Mouse (Mus musculus): ENCODE results near the gene Capzb. TPM values are rescaled to one million over a fixed set of nuclear protein-coding genes. Genes with fewer than 3 reads are reported as not detected.
A peak's percentile ranks its signal among the peaks of the same experiment; 100 is the strongest.

The Capzb gene
- polyA plus RNA-seq, 1 experiment from 2014 or later: 278 TPM

DNA sequence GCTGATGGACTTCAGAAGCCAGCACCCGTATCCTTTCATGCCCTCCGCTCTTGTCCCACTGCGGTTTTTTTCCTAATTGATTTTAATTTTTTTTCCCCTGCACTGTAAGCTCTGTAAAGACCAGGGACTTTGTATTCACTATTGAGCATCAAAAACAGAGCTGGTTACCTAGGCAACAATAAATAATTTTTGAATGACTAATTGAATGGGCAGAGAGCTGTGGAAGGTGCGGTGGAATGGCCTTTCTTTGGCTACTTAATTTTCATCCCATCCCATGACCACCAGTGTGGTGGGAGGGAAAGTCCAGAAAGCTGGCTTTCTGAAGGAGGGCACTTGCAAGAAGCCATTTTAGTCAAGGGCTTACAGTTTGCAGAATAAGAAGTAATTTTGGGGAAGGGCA is 41.6 kb downstream of the Capzb start:
- no peaks in the 10 kb centered on the region for H3K27me3 ChIP-seq (replicated peaks; ENCODE audit: control insufficient read depth, insufficient read depth, low read length)
- peaks cover 5% of the 10 kb centered on the region for H3K36me3 ChIP-seq (ENCODE audit: control insufficient read depth, insufficient read depth, low read length)
- H3K9me3 ChIP-seq (replicated peaks; ENCODE audit: control insufficient read depth, low read length): no peaks in the 10 kb centered on the region
- H3K4me3 ChIP-seq (ENCODE audit: low read depth, low read length): no peak overlapping the region
- H3K4me1 ChIP-seq (ENCODE audit: control insufficient read depth, insufficient read depth, low read length): peaks cover 3% of the 10 kb centered on the region; the same call in 1 of the 2 replicates
- WGBS: 65% methylated on average over 4 of the region's 4 CpGs
- no peak overlapping the region for H3K9ac ChIP-seq (ENCODE audit: low read length)
- no peak for ATAC-seq
- DNase-seq (ENCODE audit: low spot score): no peak
- H3K4me2 ChIP-seq (ENCODE audit: low read length): no peak overlapping the region
- no peak overlapping the region for H3K27ac ChIP-seq (ENCODE audit: low read depth, low read length)

GRCm38 (mm10) chr4:139235556-139235955 is 42.9 kb downstream of the Capzb start:
- WGBS: 98% methylated on average over 7 of the region's 7 CpGs
- no peak for ATAC-seq
- Histone ChIP-seq H3K27ac (ENCODE audit: low read depth, low read length) (no peak overlapping the region), H3K4me3 (ENCODE audit: low read depth, low read length) (no peak overlapping the region), H3K27me3 (replicated peaks; ENCODE audit: control insufficient read depth, insufficient read depth, low read length) (no peaks in the 10 kb centered on the region), H3K4me2 (ENCODE audit: low read length) (no peak overlapping the region), H3K36me3 (ENCODE audit: control insufficient read depth, insufficient read depth, low read length) (peaks cover 18% of the 10 kb centered on the region), H3K9me3 (replicated peaks; ENCODE audit: control insufficient read depth, low read length) (no peaks in the 10 kb centered on the region), H3K4me1 (ENCODE audit: control insufficient read depth, insufficient read depth, low read length) (no peaks in the 10 kb centered on the region; the same call in 1 of the 2 replicates), H3K9ac (ENCODE audit: low read length) (no peak overlapping the region)
- no peak for DNase-seq (ENCODE audit: low spot score)

DNA sequence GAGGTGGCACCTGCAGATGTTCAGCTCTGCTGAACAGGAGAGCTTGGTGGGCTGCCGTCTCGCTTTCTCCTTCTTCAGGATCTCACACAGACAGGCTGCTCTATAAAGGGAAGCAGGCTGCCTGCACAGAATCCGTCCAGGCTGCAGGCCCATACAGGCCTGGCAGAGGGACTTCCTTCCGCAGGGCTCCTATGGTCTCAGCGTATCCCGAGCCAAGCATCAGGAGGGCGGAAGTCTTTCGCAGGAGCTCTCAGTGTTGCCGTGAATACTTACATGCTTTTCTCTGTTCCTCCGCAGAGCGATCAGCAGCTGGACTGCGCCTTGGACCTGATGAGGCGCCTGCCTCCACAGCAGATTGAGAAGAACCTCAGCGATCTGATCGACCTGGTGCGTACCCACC is 45.9 kb downstream of the Capzb start:
- no peak for ATAC-seq
- WGBS: 92% methylated on average over 16 of the region's 16 CpGs
- no peaks in the 10 kb centered on the region for H3K27me3 ChIP-seq (replicated peaks; ENCODE audit: control insufficient read depth, insufficient read depth, low read length)
- no peaks in the 10 kb centered on the region for H3K4me1 ChIP-seq (ENCODE audit: control insufficient read depth, insufficient read depth, low read length)
- H3K9me3 ChIP-seq (replicated peaks; ENCODE audit: control insufficient read depth, low read length): no peaks in the 10 kb centered on the region
- no peak overlapping the region for H3K9ac ChIP-seq (ENCODE audit: low read length)
- peaks cover 30% of the 10 kb centered on the region for H3K36me3 ChIP-seq (ENCODE audit: control insufficient read depth, insufficient read depth, low read length)
- H3K27ac ChIP-seq (ENCODE audit: low read depth, low read length): 0 out of 2 replicates have a peak overlapping the region, but pooled peaks have one; percentile 5
- DNase-seq (ENCODE audit: low spot score): no peak
- H3K4me2 ChIP-seq (ENCODE audit: low read length): no peak overlapping the region
- no peak overlapping the region for H3K4me3 ChIP-seq (ENCODE audit: low read depth, low read length)

DNA sequence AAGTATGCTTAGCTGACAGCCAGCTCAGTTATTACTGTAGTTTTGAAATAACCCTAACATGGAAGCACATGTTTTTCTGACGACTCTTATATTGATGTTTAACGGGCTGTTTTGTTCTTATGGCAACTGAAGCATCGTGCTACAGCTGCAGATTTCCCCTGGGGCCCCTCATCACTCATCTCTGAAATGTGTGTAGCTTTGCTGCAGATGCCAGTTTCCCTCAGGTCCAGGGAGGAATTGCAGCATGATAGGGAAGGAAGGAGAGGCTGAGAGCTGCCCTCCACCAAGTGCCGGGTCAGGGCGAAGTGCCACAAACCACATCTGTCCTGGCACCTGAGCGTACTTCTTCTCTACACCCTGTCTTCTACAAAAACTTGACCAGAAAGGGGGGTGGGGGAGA is 47.6 kb downstream of the Capzb start:
- Histone ChIP-seq H3K4me1 (ENCODE audit: control insufficient read depth, insufficient read depth, low read length) (peaks cover under 1% of the 10 kb centered on the region; the same call in 1 of the 2 replicates), H3K27ac (ENCODE audit: low read depth, low read length) (no peak overlapping the region), H3K36me3 (ENCODE audit: control insufficient read depth, insufficient read depth, low read length) (peaks cover 30% of the 10 kb centered on the region), H3K9ac (ENCODE audit: low read length) (no peak overlapping the region), H3K27me3 (replicated peaks; ENCODE audit: control insufficient read depth, insufficient read depth, low read length) (no peaks in the 10 kb centered on the region), H3K4me3 (ENCODE audit: low read depth, low read length) (no peak overlapping the region), H3K9me3 (replicated peaks; ENCODE audit: control insufficient read depth, low read length) (no peaks in the 10 kb centered on the region), H3K4me2 (ENCODE audit: low read length) (no peak overlapping the region)
- ATAC-seq: no peak
- WGBS: 89% methylated on average over 6 of the region's 6 CpGs
- DNase-seq (ENCODE audit: low spot score): no peak

- ATAC-seq: no peak
- no peak overlapping the region for H3K27ac ChIP-seq (ENCODE audit: low read depth, low read length)
- no peaks in the 10 kb centered on the region for H3K27me3 ChIP-seq (replicated peaks; ENCODE audit: control insufficient read depth, insufficient read depth, low read length)
- no peaks in the 10 kb centered on the region for H3K9me3 ChIP-seq (replicated peaks; ENCODE audit: control insufficient read depth, low read length)
- H3K4me1 ChIP-seq (ENCODE audit: control insufficient read depth, insufficient read depth, low read length): peaks cover 17% of the 10 kb centered on the region
- no peak overlapping the region for H3K4me3 ChIP-seq (ENCODE audit: low read depth, low read length)
- DNase-seq (ENCODE audit: low spot score): no peak
- H3K36me3 ChIP-seq (ENCODE audit: control insufficient read depth, insufficient read depth, low read length): peaks cover 30% of the 10 kb centered on the region
- 54% methylated on average over 22 of the region's 22 CpGs for WGBS
- H3K4me2 ChIP-seq (ENCODE audit: low read length): no peak overlapping the region
- no peak overlapping the region for H3K9ac ChIP-seq (ENCODE audit: low read length)
These were observed 49.2 kb downstream of the Capzb start for GRCm38 (mm10) chr4:139241678-139242606.

DNA sequence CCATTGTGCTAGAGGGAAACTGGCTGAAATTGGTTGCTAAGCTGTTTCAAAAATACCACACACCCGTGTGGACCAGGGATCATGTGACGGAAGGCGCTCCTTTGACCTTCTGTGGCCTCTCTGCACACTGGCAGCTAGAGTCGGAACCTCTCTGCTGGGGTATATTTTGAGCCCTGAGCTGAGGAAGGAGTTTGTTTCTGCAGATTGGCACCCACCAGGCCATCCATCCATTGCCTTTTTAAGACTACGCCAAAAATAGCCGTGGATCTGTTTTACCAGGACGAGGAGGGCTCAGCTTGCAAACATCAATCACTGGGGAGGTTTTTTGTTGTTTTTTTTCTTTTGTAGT is 49.9 kb downstream of the Capzb start:
- no peak for DNase-seq (ENCODE audit: low spot score)
- Histone ChIP-seq H3K27me3 (replicated peaks; ENCODE audit: control insufficient read depth, insufficient read depth, low read length) (no peaks in the 10 kb centered on the region), H3K9me3 (replicated peaks; ENCODE audit: control insufficient read depth, low read length) (no peaks in the 10 kb centered on the region), H3K9ac (ENCODE audit: low read length) (no peak overlapping the region), H3K27ac (ENCODE audit: low read depth, low read length) (no peak overlapping the region), H3K4me3 (ENCODE audit: low read depth, low read length) (no peak overlapping the region), H3K36me3 (ENCODE audit: control insufficient read depth, insufficient read depth, low read length) (peaks cover 30% of the 10 kb centered on the region), H3K4me1 (ENCODE audit: control insufficient read depth, insufficient read depth, low read length) (peaks cover 21% of the 10 kb centered on the region), H3K4me2 (ENCODE audit: low read length) (no peak overlapping the region)
- ATAC-seq: no peak
- WGBS: 79% methylated on average over 7 of the region's 7 CpGs

- peaks cover 25% of the 10 kb centered on the region for H3K36me3 ChIP-seq (ENCODE audit: control insufficient read depth, insufficient read depth, low read length)
- no peaks in the 10 kb centered on the region for H3K9me3 ChIP-seq (replicated peaks; ENCODE audit: control insufficient read depth, low read length)
- H3K9ac ChIP-seq (ENCODE audit: low read length): no peak overlapping the region
- 83% methylated on average over 3 of the region's 3 CpGs for WGBS
- no peak overlapping the region for H3K4me2 ChIP-seq (ENCODE audit: low read length)
- ATAC-seq (no peak), DNase-seq (ENCODE audit: low spot score) (no peak)
- H3K27me3 ChIP-seq (replicated peaks; ENCODE audit: control insufficient read depth, insufficient read depth, low read length): no peaks in the 10 kb centered on the region
- H3K4me3 ChIP-seq (ENCODE audit: low read depth, low read length): no peak overlapping the region
- H3K27ac ChIP-seq (ENCODE audit: low read depth, low read length): no peak overlapping the region
- H3K4me1 ChIP-seq (ENCODE audit: control insufficient read depth, insufficient read depth, low read length): peaks cover 27% of the 10 kb centered on the region
These were observed 51.5 kb downstream of the Capzb start for GRCm38 (mm10) chr4:139244176-139244575.

DNA sequence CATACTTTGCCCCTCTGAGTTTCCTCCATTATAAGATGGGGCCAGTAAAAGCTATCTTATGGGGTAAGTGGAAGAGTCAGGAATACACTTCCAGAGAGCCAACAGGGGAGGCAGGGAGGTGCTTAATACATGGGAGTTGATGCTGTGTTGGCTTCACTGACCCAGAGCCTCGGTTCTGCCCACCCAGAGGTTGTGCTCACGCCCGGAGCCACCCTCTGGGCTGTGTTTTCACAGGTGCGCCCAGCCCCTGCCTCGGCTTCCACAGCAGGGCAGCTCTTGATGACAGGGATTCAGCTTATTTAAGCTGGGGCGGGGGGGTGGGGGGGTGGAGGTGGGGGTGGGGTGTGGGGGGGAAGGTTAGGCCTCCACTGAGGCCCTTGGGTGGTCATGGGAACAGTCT is 52.1 kb downstream of the Capzb start:
- no peak for DNase-seq (ENCODE audit: low spot score)
- no peak overlapping the region for H3K9ac ChIP-seq (ENCODE audit: low read length)
- peaks cover 20% of the 10 kb centered on the region for H3K36me3 ChIP-seq (ENCODE audit: control insufficient read depth, insufficient read depth, low read length)
- H3K4me1 ChIP-seq (ENCODE audit: control insufficient read depth, insufficient read depth, low read length): peaks cover 27% of the 10 kb centered on the region
- no peaks in the 10 kb centered on the region for H3K9me3 ChIP-seq (replicated peaks; ENCODE audit: control insufficient read depth, low read length)
- no peak overlapping the region for H3K4me3 ChIP-seq (ENCODE audit: low read depth, low read length)
- no peaks in the 10 kb centered on the region for H3K27me3 ChIP-seq (replicated peaks; ENCODE audit: control insufficient read depth, insufficient read depth, low read length)
- WGBS: 69% methylated on average over 6 of the region's 6 CpGs
- ATAC-seq: no peak
- H3K27ac ChIP-seq (ENCODE audit: low read depth, low read length): no peak overlapping the region
- no peak overlapping the region for H3K4me2 ChIP-seq (ENCODE audit: low read length)

GRCm38 (mm10) chr4:139245534-139245933 is 52.8 kb downstream of the Capzb start:
- H3K4me1 ChIP-seq (ENCODE audit: control insufficient read depth, insufficient read depth, low read length): peaks cover 27% of the 10 kb centered on the region
- no peaks in the 10 kb centered on the region for H3K9me3 ChIP-seq (replicated peaks; ENCODE audit: control insufficient read depth, low read length)
- no peak overlapping the region for H3K9ac ChIP-seq (ENCODE audit: low read length)
- H3K27me3 ChIP-seq (replicated peaks; ENCODE audit: control insufficient read depth, insufficient read depth, low read length): no peaks in the 10 kb centered on the region
- peaks cover 12% of the 10 kb centered on the region; the same call in 1 of the 2 replicates for H3K36me3 ChIP-seq (ENCODE audit: control insufficient read depth, insufficient read depth, low read length)
- no peak for DNase-seq (ENCODE audit: low spot score)
- no peak for ATAC-seq
- H3K4me3 ChIP-seq (ENCODE audit: low read depth, low read length): no peak overlapping the region
- H3K27ac ChIP-seq (ENCODE audit: low read depth, low read length): peak overlapping the region; percentile 83; the same call in 1 of the 2 replicates
- WGBS: 81% methylated on average over 2 of the region's 2 CpGs
- no peak overlapping the region for H3K4me2 ChIP-seq (ENCODE audit: low read length)

Data from forebrain, embryonic 14.5 days (tissue).